Mouse (Mus musculus): ENCODE measurements around the gene Ky. TPM values are rescaled to one million over a fixed set of nuclear protein-coding genes. Genes with fewer than 3 reads are reported as not detected.

Ky gene
- polyA plus RNA-seq, 1 experiment from 2014 or later = 0.25 TPM

DNA sequence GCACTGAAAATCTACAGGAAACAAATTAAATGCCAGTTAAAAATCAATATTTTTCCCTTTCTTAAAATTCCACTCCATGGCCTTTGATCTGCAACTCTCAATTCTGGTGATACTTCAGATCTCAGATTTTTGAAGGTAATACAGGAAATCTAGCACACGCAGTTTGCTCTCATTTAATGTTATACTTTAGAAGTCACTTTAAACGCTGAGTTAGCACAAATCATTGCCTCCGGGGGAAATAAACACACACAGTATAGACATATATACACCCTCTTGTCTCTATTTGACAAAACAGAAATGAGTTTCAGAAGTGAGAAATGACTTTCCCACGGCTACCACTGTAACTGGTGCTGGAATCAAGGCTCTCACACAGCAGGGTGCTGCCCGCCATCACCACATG is 81.8 kb downstream of the Ky start:
- Histone ChIP-seq H3K36me3 (peaks cover 21% of the 10 kb centered on the region), H3K9ac (no peak overlapping the region), H3K27ac (no peak overlapping the region), H3K4me3 (no peak overlapping the region), H3K4me2 (replicated peaks) (no peak overlapping the region), H3K9me3 (replicated peaks) (no peaks in the 10 kb centered on the region), H3K4me1 (0 out of 2 replicates have a peak, but pooled peaks cover 3% of the 10 kb centered on the region), H3K27me3 (no peaks in the 10 kb centered on the region)
- no peak for ATAC-seq (ENCODE audit: low FRiP score)
- WGBS = 69% methylated on average over 5 of the region's 5 CpGs

DNA sequence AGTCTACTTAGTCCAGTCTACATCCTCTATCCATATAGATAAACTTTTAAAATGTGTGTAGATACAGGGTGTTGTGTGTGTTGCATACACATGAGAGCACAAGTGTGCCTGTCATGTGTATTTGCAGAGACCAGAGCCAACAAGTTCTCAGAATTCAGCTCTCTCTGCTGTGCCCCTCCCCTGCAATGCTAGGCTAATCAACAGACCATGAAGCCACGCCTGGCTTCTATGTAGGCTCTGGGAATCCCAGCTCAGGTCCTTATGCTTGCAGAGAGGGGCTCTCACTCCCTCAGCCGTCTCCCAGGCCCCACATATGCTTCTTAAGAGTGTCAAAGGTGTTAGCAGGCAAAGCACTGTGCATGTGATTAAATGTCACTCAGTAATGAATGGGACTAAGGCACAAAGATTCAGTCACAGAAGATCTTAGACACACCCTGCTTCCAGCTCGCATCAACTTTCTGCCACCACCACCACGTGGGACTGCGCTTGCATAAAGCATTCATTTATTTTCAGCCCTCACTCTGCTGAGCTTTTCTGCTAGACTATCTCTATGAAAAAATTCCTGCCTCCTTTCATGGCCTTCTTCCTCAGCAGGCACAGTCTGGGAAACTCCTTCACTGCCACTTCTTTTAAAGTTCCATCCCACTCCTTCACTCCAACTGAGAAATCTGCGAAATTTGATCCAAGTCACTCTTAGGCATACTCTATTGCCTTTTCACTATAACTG is 89.3 kb downstream of the Ky start:
- 53% methylated on average over 6 of the region's 6 CpGs for WGBS
- peak; percentile 38 for ATAC-seq (ENCODE audit: low FRiP score)
- peak overlapping the region; percentile 25; the same call in 1 of the 2 replicates for H3K27ac ChIP-seq
- H3K9ac ChIP-seq = no peak overlapping the region
- H3K27me3 ChIP-seq = no peaks in the 10 kb centered on the region
- no peaks in the 10 kb centered on the region for H3K9me3 ChIP-seq (replicated peaks)
- H3K36me3 ChIP-seq = peaks cover 18% of the 10 kb centered on the region
- peaks cover 6% of the 10 kb centered on the region for H3K4me1 ChIP-seq
- no peak overlapping the region for H3K4me2 ChIP-seq (replicated peaks)
- H3K4me3 ChIP-seq = no peak overlapping the region

Other genes starting within 250 kb of the Ky start
- gene Ephb1, start 151.1 kb upstream of the Ky start, polyA plus RNA-seq (2016; fragmentation: Nextera tagmentation; extraction: Ambion mirVana) = 28.1 and 30.2 TPM in 2 replicates
- gene Anapc13, start 120.5 kb downstream of the Ky start, polyA plus RNA-seq (2016; fragmentation: Nextera tagmentation; extraction: Ambion mirVana) = 171 and 172 TPM in 2 replicates
- 53.3 and 56.9 TPM in 2 replicates for gene Cep63, start 120.8 kb downstream of the Ky start, polyA plus RNA-seq (2016; fragmentation: Nextera tagmentation; extraction: Ambion mirVana)
- gene Amotl2, start 210.9 kb downstream of the Ky start, polyA plus RNA-seq (2016; fragmentation: Nextera tagmentation; extraction: Ambion mirVana) = 109 and 110 TPM in 2 replicates

Measured in hindbrain, embryonic 12.5 days (tissue).